Mouse (Mus musculus) liver, postnatal 0 days (tissue): ENCODE results near the gene Prkca.

Experiments used
- CTCF ChIP-seq: sonication (generic); IDR thresholded peaks from 2 replicates; pipeline ENCODE4 v1.5.1; 2016; ENCODE audit warnings: antibody characterized with exemption, low read depth
- EP300 ChIP-seq: IDR thresholded peaks from 2 replicates; pipeline ENCODE4 v1.6.1; 2016; ENCODE audit warnings: antibody characterized with exemption, low read depth, mild to moderate bottlenecking

DNA sequence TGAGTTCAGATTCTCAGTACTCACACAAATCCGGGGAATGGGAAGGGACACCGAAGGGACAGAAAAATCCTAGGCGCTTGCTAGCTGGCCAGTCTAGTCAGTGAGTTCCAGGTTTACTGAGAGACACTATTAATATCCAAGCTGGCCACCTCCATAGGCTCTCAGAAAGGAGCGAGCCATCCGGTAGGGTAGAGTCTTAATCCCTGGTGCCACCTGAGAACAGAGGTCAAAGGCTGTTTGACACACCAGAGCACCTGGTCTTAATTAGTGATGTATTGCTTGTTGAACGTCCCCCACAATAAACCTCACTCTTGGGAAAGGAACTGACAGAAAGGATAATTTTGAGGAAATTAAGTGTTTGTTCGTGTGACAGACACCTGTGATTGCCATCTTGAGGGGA is 133.0 kb downstream of the Prkca start:
- no peak for TF ChIP-seq CTCF
- no peak for TF ChIP-seq EP300
